Mouse (Mus musculus) liver, embryonic 12.5 days (tissue): ENCODE measurements around the gene Olfr231. TPM values are rescaled to one million over a fixed set of nuclear protein-coding genes. Genes with fewer than 3 reads are reported as not detected.

ENCODE experiments used
- ATAC-seq: fragments of 200-750 bp; cut with Nextera tagmentation; 2 replicates; pipeline ENCODE4 v1.8.0; 2017; ENCODE audit warnings: moderate number of reproducible peaks, mild to moderate bottlenecking, moderate library complexity
- H3K27ac ChIP-seq: fragments of 300-500 bp; sonication (generic); 2 replicates; pipeline ENCODE4 v1.5.1; 2016; ENCODE audit warnings: mild to moderate bottlenecking
- H3K27me3 ChIP-seq: fragments of 300-500 bp; sonication (generic); replicated peaks from 2 replicates; pipeline ENCODE4 v1.6.1; 2016; ENCODE audit warnings: mild to moderate bottlenecking, moderate library complexity
- H3K36me3 ChIP-seq: fragments of 300-500 bp; sonication (generic); 2 replicates; pipeline ENCODE4 v1.6.1; 2016; ENCODE audit warnings: mild to moderate bottlenecking, moderate library complexity
- H3K4me1 ChIP-seq: fragments of 300-500 bp; sonication (generic); 2 replicates; pipeline ENCODE4 v1.6.1; 2016
- H3K4me2 ChIP-seq: fragments of 300-500 bp; sonication (generic); 2 replicates; pipeline ENCODE4 v1.6.1; 2016; ENCODE audit warnings: mild to moderate bottlenecking, moderate library complexity
- H3K4me3 ChIP-seq: fragments of 300-500 bp; sonication (generic); 2 replicates; pipeline ENCODE4 v1.5.1; 2016; ENCODE audit warnings: mild to moderate bottlenecking, moderate library complexity
- H3K9ac ChIP-seq: fragments of 300-500 bp; sonication (generic); 2 replicates; pipeline ENCODE4 v1.6.1; 2016; ENCODE audit warnings: mild to moderate bottlenecking, moderate library complexity
- H3K9me3 ChIP-seq: fragments of 300-500 bp; sonication (generic); replicated peaks from 2 replicates; pipeline ENCODE4 v1.6.1; 2016; ENCODE audit warnings: mild to moderate bottlenecking, moderate library complexity
- WGBS: fragments of 180-500 bp; shearing (Covaris S2); methylation state at CpG from one replicate; pipeline ENCODE4 v1.1.7; 2016; ENCODE audit not compliant: insufficient replicate concordance; 5-methylcytosine and 5-hydroxymethylcytosine counted together
- polyA plus RNA-seq: library from polyadenylated mRNA; unstranded; fragments of >200 nt; fragmentation: Nextera tagmentation; extraction: Ambion mirVana; gene quantifications from 2 replicates; pipeline ENCODE4 v1.2.1, GENCODE M21; 2016

Gene Olfr231
- polyA plus RNA-seq: not detected in 2 replicates

GRCm38 (mm10) chr1:174121062-174121461, at the start of gene Olfr231:
Gene Olfr231 (minus strand): TSS chr1:174121162.
- Histone ChIP-seq H3K4me3 (no peak within 1 kb of the TSS), H3K27ac (no peak within 1 kb of the TSS), H3K4me2 (no peak within 1 kb of the TSS), H3K27me3 (no peaks in the 10 kb centered on the region), H3K9me3 (no peaks in the 10 kb centered on the region), H3K9ac (no peak within 1 kb of the TSS), H3K36me3 (no peaks in the 10 kb centered on the region), H3K4me1 (no peaks in the 10 kb centered on the region)
- ATAC-seq: no peak
- 46% methylated on average over 2 of the region's 2 CpGs for WGBS

GRCm38 (mm10) chr1:174169024-174169423, 48.1 kb upstream of the Olfr231 start:
- no peak overlapping the region for H3K4me2 ChIP-seq
- ATAC-seq: no peak
- H3K36me3 ChIP-seq: peaks cover under 1% of the 10 kb centered on the region
- H3K4me3 ChIP-seq: no peak overlapping the region
- no peaks in the 10 kb centered on the region for H3K9me3 ChIP-seq
- H3K27me3 ChIP-seq: no peaks in the 10 kb centered on the region
- H3K27ac ChIP-seq: no peak overlapping the region
- H3K9ac ChIP-seq: no peak overlapping the region
- H3K4me1 ChIP-seq: peaks cover 27% of the 10 kb centered on the region

GRCm38 (mm10) chr1:174159095-174159494, 38.1 kb upstream of the Olfr231 start:
- ATAC-seq: peak; percentile 59
- H3K36me3 ChIP-seq: no peaks in the 10 kb centered on the region

GRCm38 (mm10) chr1:174158512-174158911, 37.5 kb upstream of the Olfr231 start:
- Histone ChIP-seq H3K4me1 (peaks cover 8% of the 10 kb centered on the region), H3K36me3 (no peaks in the 10 kb centered on the region), H3K4me3 (no peak overlapping the region), H3K9me3 (no peaks in the 10 kb centered on the region), H3K27ac (no peak overlapping the region), H3K9ac (no peak overlapping the region), H3K4me2 (no peak overlapping the region), H3K27me3 (no peaks in the 10 kb centered on the region)
- no peak for ATAC-seq
- 38% methylated on average over 1 of the region's 1 CpGs for WGBS

More at GRCm38 (mm10) chr1:174159095-174159494, 38.1 kb upstream of the Olfr231 start:
- no peaks in the 10 kb centered on the region for H3K27me3 ChIP-seq
- H3K4me1 ChIP-seq: peaks cover 8% of the 10 kb centered on the region
- no peaks in the 10 kb centered on the region for H3K9me3 ChIP-seq
- H3K9ac ChIP-seq: no peak overlapping the region
- no peak overlapping the region for H3K4me3 ChIP-seq
- no peak overlapping the region for H3K4me2 ChIP-seq
- 42% methylated on average over 10 of the region's 10 CpGs for WGBS
- H3K27ac ChIP-seq: no peak overlapping the region

GRCm38 (mm10) chr1:174157622-174158021, 36.7 kb upstream of the Olfr231 start:
- Histone ChIP-seq H3K36me3 (no peaks in the 10 kb centered on the region), H3K4me3 (no peak overlapping the region), H3K9me3 (no peaks in the 10 kb centered on the region), H3K9ac (no peak overlapping the region), H3K27ac (no peak overlapping the region), H3K4me1 (peaks cover 8% of the 10 kb centered on the region), H3K4me2 (no peak overlapping the region), H3K27me3 (no peaks in the 10 kb centered on the region)
- peak; percentile 35; the same call in 1 of the 2 replicates for ATAC-seq
- WGBS: 38% methylated on average over 3 of the region's 3 CpGs

DNA sequence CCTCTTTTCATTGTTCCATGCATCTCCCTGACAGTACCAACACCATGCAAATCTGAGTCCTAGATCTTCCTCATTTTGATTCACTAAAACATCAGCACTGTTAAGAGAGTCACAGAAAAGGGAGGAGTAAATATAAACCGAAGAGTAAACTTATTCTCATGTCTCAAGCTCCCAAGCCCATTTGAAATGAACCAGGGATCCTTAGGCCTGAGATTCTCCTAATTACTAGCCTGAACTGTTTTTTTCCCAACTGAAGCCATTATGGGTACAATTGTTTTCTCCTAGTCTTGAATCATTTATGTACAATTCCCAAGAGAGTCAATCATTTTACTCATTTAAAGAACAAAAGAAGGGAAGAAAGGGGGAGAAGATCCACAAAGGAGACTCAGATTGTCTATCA, 34.4 kb upstream of the Olfr231 start, which contains the start of gene Olfr420:
Olfr420 (plus strand) TSS at position 301 of the 400 bp plus-strand sequence.
- 69% methylated on average over 1 of the region's 1 CpGs for WGBS
- no peak within 1 kb of the TSS for H3K4me2 ChIP-seq
- no peaks in the 10 kb centered on the region for H3K27me3 ChIP-seq
- no peaks in the 10 kb centered on the region for H3K9me3 ChIP-seq
- H3K4me1 ChIP-seq: peaks cover 8% of the 10 kb centered on the region
- no peak within 1 kb of the TSS for H3K9ac ChIP-seq
- ATAC-seq: no peak
- no peak within 1 kb of the TSS for H3K27ac ChIP-seq
- H3K36me3 ChIP-seq: no peaks in the 10 kb centered on the region
- H3K4me3 ChIP-seq: no peak within 1 kb of the TSS

- Histone ChIP-seq H3K27ac (no peak overlapping the region), H3K4me2 (no peak overlapping the region), H3K9ac (no peak overlapping the region), H3K4me3 (no peak overlapping the region), H3K27me3 (no peaks in the 10 kb centered on the region), H3K9me3 (no peaks in the 10 kb centered on the region), H3K36me3 (no peaks in the 10 kb centered on the region), H3K4me1 (no peaks in the 10 kb centered on the region)
- no peak for ATAC-seq
- 78% methylated on average over 2 of the region's 2 CpGs for whole genome bisulfite sequencing
Observed at GRCm38 (mm10) chr1:174149289-174149688, 28.3 kb upstream of the Olfr231 start.

GRCm38 (mm10) chr1:174146696-174147095, 25.7 kb upstream of the Olfr231 start:
- H3K9me3 ChIP-seq: no peaks in the 10 kb centered on the region
- H3K4me2 ChIP-seq: no peak overlapping the region
- H3K27ac ChIP-seq: no peak overlapping the region
- no peaks in the 10 kb centered on the region for H3K4me1 ChIP-seq
- no peak for ATAC-seq
- WGBS: 67% methylated on average over 1 of the region's 1 CpGs
- H3K27me3 ChIP-seq: no peaks in the 10 kb centered on the region
- H3K4me3 ChIP-seq: no peak overlapping the region
- no peaks in the 10 kb centered on the region for H3K36me3 ChIP-seq
- no peak overlapping the region for H3K9ac ChIP-seq

DNA sequence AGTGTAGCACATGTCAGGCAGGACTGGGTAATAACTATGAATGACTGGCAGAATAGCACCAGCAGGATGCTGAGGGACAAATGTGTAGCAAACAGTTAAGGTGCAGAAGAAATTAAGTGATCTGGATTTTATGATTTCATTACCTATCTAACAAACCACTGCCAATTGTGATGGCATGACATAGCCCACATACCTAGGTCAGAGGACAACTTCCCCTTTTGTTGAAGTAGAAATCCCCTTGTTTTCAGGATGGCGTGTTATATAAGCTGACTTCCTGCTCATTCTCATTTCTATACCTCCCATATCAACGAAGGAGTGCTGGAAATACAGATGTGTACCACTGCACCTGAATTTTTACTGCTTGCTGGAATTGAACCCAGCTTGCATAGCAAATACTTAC, 20.4 kb upstream of the Olfr231 start:
- Histone ChIP-seq H3K27me3 (no peaks in the 10 kb centered on the region), H3K9me3 (no peaks in the 10 kb centered on the region), H3K4me3 (no peak overlapping the region), H3K9ac (no peak overlapping the region), H3K27ac (no peak overlapping the region), H3K36me3 (no peaks in the 10 kb centered on the region), H3K4me1 (no peaks in the 10 kb centered on the region), H3K4me2 (no peak overlapping the region)
- 36% methylated on average over 2 of the region's 2 CpGs for WGBS
- no peak for ATAC-seq

GRCm38 (mm10) chr1:174131999-174132398, 11.0 kb upstream of the Olfr231 start:
- Histone ChIP-seq H3K27ac (no peak overlapping the region), H3K27me3 (no peaks in the 10 kb centered on the region), H3K36me3 (no peaks in the 10 kb centered on the region), H3K9ac (no peak overlapping the region), H3K4me2 (no peak overlapping the region), H3K4me3 (no peak overlapping the region), H3K4me1 (no peaks in the 10 kb centered on the region), H3K9me3 (no peaks in the 10 kb centered on the region)
- WGBS: 63% methylated on average over 3 of the region's 3 CpGs
- ATAC-seq: no peak

GRCm38 (mm10) chr1:174131217-174131616, 10.3 kb upstream of the Olfr231 start, which contains the start of gene Olfr424:
Gene Olfr424 (plus strand): TSS chr1:174131517.
- H3K4me3 ChIP-seq: no peak within 1 kb of the TSS
- 61% methylated on average over 3 of the region's 3 CpGs for WGBS
- H3K9me3 ChIP-seq: no peaks in the 10 kb centered on the region
- H3K9ac ChIP-seq: no peak within 1 kb of the TSS
- no peaks in the 10 kb centered on the region for H3K27me3 ChIP-seq
- no peaks in the 10 kb centered on the region for H3K36me3 ChIP-seq
- no peak for ATAC-seq
- no peak within 1 kb of the TSS for H3K27ac ChIP-seq
- H3K4me1 ChIP-seq: no peaks in the 10 kb centered on the region
- no peak within 1 kb of the TSS for H3K4me2 ChIP-seq

- Histone ChIP-seq H3K27me3 (no peaks in the 10 kb centered on the region), H3K4me2 (no peak overlapping the region), H3K9ac (no peak overlapping the region), H3K9me3 (no peaks in the 10 kb centered on the region), H3K27ac (no peak overlapping the region), H3K4me3 (no peak overlapping the region), H3K36me3 (no peaks in the 10 kb centered on the region), H3K4me1 (no peaks in the 10 kb centered on the region)
- 47% methylated on average over 2 of the region's 2 CpGs for WGBS
- no peak for ATAC-seq
Observed at GRCm38 (mm10) chr1:174103735-174104134, 17.2 kb downstream of the Olfr231 start.

DNA sequence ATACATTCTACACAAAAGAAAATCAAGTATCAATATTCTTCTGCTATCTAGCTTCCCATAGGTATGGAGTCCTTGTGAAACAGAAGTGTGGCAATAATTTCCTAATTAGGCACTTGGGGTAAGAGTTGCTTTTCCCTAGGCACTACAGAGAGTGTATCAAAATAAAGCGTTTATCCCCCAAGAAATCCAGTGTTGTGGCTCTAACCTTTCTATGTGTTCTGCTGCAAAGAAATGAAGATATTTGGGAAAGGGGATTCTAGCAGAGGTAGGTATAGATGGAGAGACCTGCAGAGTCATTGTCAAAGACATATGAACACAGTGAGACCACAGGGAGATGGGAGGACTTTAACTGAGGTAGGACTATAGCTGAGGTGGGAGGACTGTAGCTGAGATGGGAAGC, 24.4 kb downstream of the Olfr231 start, which contains the start of gene Olfr427:
Olfr427 (plus strand) TSS at position 301 of the 400 bp plus-strand sequence.
- Histone ChIP-seq H3K4me1 (no peaks in the 10 kb centered on the region), H3K36me3 (no peaks in the 10 kb centered on the region), H3K27ac (no peak within 1 kb of the TSS), H3K4me2 (no peak within 1 kb of the TSS), H3K9ac (no peak within 1 kb of the TSS), H3K9me3 (no peaks in the 10 kb centered on the region), H3K27me3 (no peaks in the 10 kb centered on the region), H3K4me3 (no peak within 1 kb of the TSS)
- 65% methylated on average over 1 of the region's 1 CpGs for WGBS
- no peak for ATAC-seq
